Mouse (Mus musculus) heart, adult 11 months (tissue): ENCODE measurements around the gene Gnl2.

Experiments
- DNase-seq: peaks from one replicate; pipeline ENCODE4 v3.0.0; 2022

The Gnl2 gene

GRCm38 (mm10) chr4:125093031-125093430 lies 76.6 kb downstream of the Gnl2 start:
- DNase-seq = no peak

- DNase-seq = no peak
These were observed 79.7 kb downstream of the Gnl2 start for GRCm38 (mm10) chr4:125096066-125096465.

GRCm38 (mm10) chr4:125097412-125097811 lies 81.0 kb downstream of the Gnl2 start:
- DNase-seq = no peak

- peak; percentile 94 for DNase-seq
These were observed 83.1 kb downstream of the Gnl2 start for GRCm38 (mm10) chr4:125099458-125099857.

GRCm38 (mm10) chr4:125101334-125101733 lies 84.9 kb downstream of the Gnl2 start:
- no peak for DNase-seq
